Mouse (Mus musculus): ENCODE results near the gene Vmn2r32. TPM values are rescaled to one million over a fixed set of nuclear protein-coding genes. Genes with fewer than 3 reads are reported as not detected.

Vmn2r32 gene
- polyA plus RNA-seq (2012; fragmentation: generic; extraction: Trizol) = not detected

GRCm38 (mm10) chr7:7479918-7480317 is at the start of gene Vmn2r32:
TSS of gene Vmn2r32 (minus strand) at chr7:7480018.

Other genes with a start within 250 kb of the Vmn2r32 start
- not detected for gene Vmn2r29, start 232.7 kb downstream of the Vmn2r32 start, polyA plus RNA-seq (2012; fragmentation: generic; extraction: Trizol)
- under 1 TPM; 0.07 to 0.34 TPM for gene Gm45844, start 201.7 kb downstream of the Vmn2r32 start, polyA plus RNA-seq (2012; fragmentation: generic; extraction: Trizol)
- gene Clcn4, start 179.2 kb downstream of the Vmn2r32 start, polyA plus RNA-seq (2012; fragmentation: generic; extraction: Trizol) = 10 to 100 TPM in 1 of 2 experiments, 1 to 10 TPM in 1; 1.8 to 12.5 TPM
- not detected for gene Vmn2r30, start 142.4 kb downstream of the Vmn2r32 start, polyA plus RNA-seq (2012; fragmentation: generic; extraction: Trizol)
- gene Gm45783, start 105.4 kb downstream of the Vmn2r32 start, polyA plus RNA-seq (2012; fragmentation: generic; extraction: Trizol) = not detected
- gene Vmn2r31, start 80.3 kb downstream of the Vmn2r32 start, polyA plus RNA-seq (2012; fragmentation: generic; extraction: Trizol) = not detected
- not detected for gene Vmn2r33, start 86.8 kb upstream of the Vmn2r32 start, polyA plus RNA-seq (2012; fragmentation: generic; extraction: Trizol)
- not detected for gene Vmn2r34, start 209.5 kb upstream of the Vmn2r32 start, polyA plus RNA-seq (2012; fragmentation: generic; extraction: Trizol)